11 mouse cellular contexts compared by ENCODE assay signal in genomic region chr1:132641049-132641795, GRCm38 (mm10).
DNase-seq lines count a peak whose midpoint lies in the region; ATAC-seq and TF ChIP-seq lines count a peak whose summit lies in the region.
"Had no signal": no experiment of that assay in that cellular context is flagged by ENCODE, and none has a peak within 500 bp of the region (broad histone marks: within the 10 kb centered on the region; RNA-seq: fewer than 3 reads in every experiment).

No protein-coding gene starts in this region.

- no peak overlapping the region for H3K9ac ChIP-seq in intestine, postnatal 0 days (ENCODE audit: low read depth, low read length)
- H3K9ac ChIP-seq: heart, embryonic 13.5 days had no signal

- no peaks in the 10 kb centered on the region for H3K9me3 ChIP-seq in intestine, postnatal 0 days (ENCODE audit: control insufficient read depth)
- H3K9me3 ChIP-seq: heart, embryonic 13.5 days; megakaryocyte, embryonic 14.5 days had no signal

- no peak overlapping the region for H3K4me3 ChIP-seq in intestine, postnatal 0 days (ENCODE audit: low read depth, low read length)
- H3K4me3 ChIP-seq: heart, embryonic 13.5 days; megakaryocyte, embryonic 14.5 days had no signal

- TF ChIP-seq CTCF in intestine, postnatal 0 days (IDR thresholded peaks at IDR 0.05; ENCODE audit: low read depth): no peak

- no peak overlapping the region for H3K4me2 ChIP-seq in intestine, postnatal 0 days (replicated peaks; ENCODE audit: low read depth)
- H3K4me2 ChIP-seq: heart, embryonic 13.5 days had no signal

- no peaks in the 10 kb centered on the region for H3K4me1 ChIP-seq in intestine, postnatal 0 days (replicated peaks; ENCODE audit: control insufficient read depth, insufficient read depth, low read length)
- H3K4me1 ChIP-seq: heart, embryonic 13.5 days; megakaryocyte, embryonic 14.5 days had no signal

- no peak overlapping the region for H3K27ac ChIP-seq in intestine, postnatal 0 days (ENCODE audit: low read depth, low read length)
- H3K27ac ChIP-seq: heart, embryonic 13.5 days had no signal

- H3K27me3 ChIP-seq in intestine, postnatal 0 days (replicated peaks; ENCODE audit: control insufficient read depth, insufficient read depth, low read length): no peaks in the 10 kb centered on the region

- 0 out of 2 replicates have a peak, but pooled peaks have one; percentile 22 for ATAC-seq in intestine, postnatal 0 days

- WGBS in intestine, postnatal 0 days: 36% methylated on average over 13 of the region's 13 CpGs

- DNase-seq in embryo, embryonic 10 days (ENCODE audit: low spot score): peak; percentile 32
- no peak for DNase-seq in embryo, embryonic 9.5 days (ENCODE audit: extremely low spot score)
- peak; percentile 61 to 82 for DNase-seq in right cerebral cortex, postnatal 10 days (ENCODE audit: low spot score in 2 of 2)
- no peak for DNase-seq in right cerebral cortex, postnatal 14 days
- DNase-seq in gastrocnemius, postnatal 10 days: no peak
- DNase-seq in frontal cortex, postnatal 10 days (ENCODE audit: low spot score in 2 of 2): no peak
- no peak for DNase-seq in spleen, postnatal 4 days (ENCODE audit: low spot score in 2 of 2)
- DNase-seq: cerebellum, adult 11 months had no signal

- H3K36me3 ChIP-seq in intestine, postnatal 0 days (ENCODE audit: control insufficient read depth, insufficient read depth): no peaks in the 10 kb centered on the region
- H3K36me3 ChIP-seq: heart, embryonic 13.5 days had no signal

Comparison
In these comparisons a context has a peak if more than half of its experiments do, and no peak if none do; other contexts are left out.
1. DNase-seq: peak in embryo, embryonic 10 days (single experiment) and right cerebral cortex, postnatal 10 days (2 of 2); none in embryo, embryonic 9.5 days (single experiment), right cerebral cortex, postnatal 14 days (single experiment), gastrocnemius, postnatal 10 days (single experiment), frontal cortex, postnatal 10 days (0 of 2) and spleen, postnatal 4 days (0 of 2).